Mouse (Mus musculus) v-Abl transformed pro-B cells (cell line): Measurements from ENCODE around the gene Prss40.

ENCODE experiments used
- in situ Hi-C, 2 experiments: fragments of 400-800 bp; cut with MboI; formaldehyde crosslinking; loops; one replicate each; pipeline ENCODE4 v1.15.1; 2025; ENCODE audit not compliant: unreplicated experiment in 2 of 2

Prss40 gene

GRCm38 (mm10) chr1:34560843-34561242 lies at the start of gene Prss40:
Gene Prss40, minus strand, starts transcription at chr1:34560943.
- in situ Hi-C loops, result no loop called here

GRCm38 (mm10) chr1:34602363-34602762 lies 41.6 kb upstream of the Prss40 start:
- in situ Hi-C loops, result no loop called here

- in situ Hi-C loops, result no loop called here
Observed at GRCm38 (mm10) chr1:34601323-34602047, 40.7 kb upstream of the Prss40 start.

- in situ Hi-C loops, result loop anchor here (5.0 kb wide), 2 partner anchors 88 to 378 kb away; no protein-coding TSS in a partner anchor
Observed at GRCm38 (mm10) chr1:34600000-34600399, 39.3 kb upstream of the Prss40 start.

- in situ Hi-C loops, result no loop called here
Observed at GRCm38 (mm10) chr1:34587298-34588096, 26.8 kb upstream of the Prss40 start.

- in situ Hi-C loops, result no loop called here
Observed at GRCm38 (mm10) chr1:34584736-34585135, 24.0 kb upstream of the Prss40 start.

- in situ Hi-C loops, result no loop called here
Observed at GRCm38 (mm10) chr1:34583821-34584263, 23.1 kb upstream of the Prss40 start.

GRCm38 (mm10) chr1:34582218-34582617 lies 21.5 kb upstream of the Prss40 start:
- in situ Hi-C loops, result no loop called here

GRCm38 (mm10) chr1:34579782-34580356 lies 19.1 kb upstream of the Prss40 start:
- in situ Hi-C loops, result no loop called here

- in situ Hi-C loops, result no loop called here
Observed at GRCm38 (mm10) chr1:34578851-34579781, 18.4 kb upstream of the Prss40 start, which contains the start of gene Amer3. Gene Amer3, plus strand, starts transcription at chr1:34579657.

GRCm38 (mm10) chr1:34573221-34573620 lies 12.5 kb upstream of the Prss40 start:
- in situ Hi-C loops, result no loop called here

GRCm38 (mm10) chr1:34571431-34571830 lies 10.7 kb upstream of the Prss40 start:
- in situ Hi-C loops, result no loop called here

- in situ Hi-C loops, result no loop called here
Observed at GRCm38 (mm10) chr1:34569876-34570275, 9.1 kb upstream of the Prss40 start.

- in situ Hi-C loops, result no loop called here
Observed at GRCm38 (mm10) chr1:34568120-34568519, 7.4 kb upstream of the Prss40 start.

- in situ Hi-C loops, result no loop called here
Observed at GRCm38 (mm10) chr1:34564383-34565045, 3.8 kb upstream of the Prss40 start.

GRCm38 (mm10) chr1:34554275-34554674 lies 6.5 kb downstream of the Prss40 start:
- in situ Hi-C loops, result no loop called here

GRCm38 (mm10) chr1:34553690-34554089 lies 7.1 kb downstream of the Prss40 start:
- in situ Hi-C loops, result no loop called here

- in situ Hi-C loops, result no loop called here
Observed at GRCm38 (mm10) chr1:34547074-34547473, 13.7 kb downstream of the Prss40 start.

GRCm38 (mm10) chr1:34536767-34537485 lies 23.8 kb downstream of the Prss40 start:
- in situ Hi-C loops, result no loop called here
